Mouse (Mus musculus): ENCODE data around the gene Actg1. TPM values are rescaled to one million over a fixed set of nuclear protein-coding genes. Genes with fewer than 3 reads are reported as not detected.

The Actg1 gene
- polyA plus RNA-seq, 1 experiment from 2014 or later: 4,080 TPM

DNA sequence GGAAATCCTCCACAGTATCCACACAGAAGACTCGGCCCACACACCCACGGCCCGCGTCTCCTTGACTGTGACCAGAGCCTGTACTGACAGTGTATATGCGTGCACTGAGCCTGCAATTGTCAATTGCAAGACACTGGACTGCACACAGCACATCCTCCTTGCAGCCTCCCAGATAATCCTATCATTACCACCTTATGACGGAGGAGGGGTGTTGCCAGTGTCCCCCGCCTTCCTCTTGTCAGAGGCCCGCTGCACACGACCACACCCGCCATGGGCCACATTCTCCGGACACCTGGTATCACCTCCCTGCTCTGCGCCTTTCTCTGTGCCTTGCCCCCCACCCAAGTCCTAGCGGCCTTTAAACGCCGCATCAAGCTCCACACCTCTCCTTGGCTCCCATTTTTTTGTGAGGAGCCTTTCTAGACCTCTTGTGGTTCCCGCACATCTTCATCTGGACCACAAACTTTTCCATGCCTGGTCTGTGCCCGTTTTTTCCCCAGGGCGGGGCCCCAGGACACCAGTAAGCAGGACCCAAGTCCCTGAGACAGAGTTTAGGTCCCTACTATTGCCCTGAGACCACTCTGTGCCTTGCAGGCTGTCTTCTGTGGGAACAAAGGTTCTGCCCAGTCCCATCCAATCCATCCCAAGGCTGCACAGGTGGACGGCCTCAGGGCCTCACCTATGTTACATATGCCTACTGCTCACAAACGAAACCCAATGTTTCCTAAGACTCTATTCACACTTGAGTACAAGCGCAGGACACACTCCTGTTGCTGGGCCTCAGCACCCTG, 44.6 kb downstream of the Actg1 start:
- peaks cover 32% of the 10 kb centered on the region for H3K4me1 ChIP-seq (replicated peaks; ENCODE audit: control insufficient read depth, insufficient read depth, low read length)
- H3K36me3 ChIP-seq (replicated peaks; ENCODE audit: control insufficient read depth, insufficient read depth): no peaks in the 10 kb centered on the region
- H3K27me3 ChIP-seq (ENCODE audit: control insufficient read depth, insufficient read depth, low read length): no peaks in the 10 kb centered on the region
- peak overlapping the region; percentile 89; the same call in 1 of the 2 replicates for H3K4me2 ChIP-seq (replicated peaks)
- ATAC-seq (ENCODE audit: low FRiP score) (no peak), DNase-seq (ENCODE audit: low spot score) (no peak)
- no peaks in the 10 kb centered on the region for H3K9me3 ChIP-seq (ENCODE audit: control insufficient read depth, low read length)
- no peak overlapping the region for H3K4me3 ChIP-seq (replicated peaks; ENCODE audit: low read length)
- H3K27ac ChIP-seq: peak overlapping the region; percentile 91; the same call in 1 of the 2 replicates
- no peak overlapping the region for H3K9ac ChIP-seq
- 89% methylated on average over 21 of the region's 21 CpGs for WGBS

- ATAC-seq (ENCODE audit: low FRiP score) (no peak), DNase-seq (ENCODE audit: low spot score) (no peak)
- Histone ChIP-seq H3K4me3 (replicated peaks; ENCODE audit: low read length) (no peak overlapping the region), H3K9ac (no peak overlapping the region), H3K27ac (no peak overlapping the region), H3K4me2 (replicated peaks) (no peak overlapping the region), H3K27me3 (ENCODE audit: control insufficient read depth, insufficient read depth, low read length) (no peaks in the 10 kb centered on the region), H3K9me3 (ENCODE audit: control insufficient read depth, low read length) (no peaks in the 10 kb centered on the region), H3K4me1 (replicated peaks; ENCODE audit: control insufficient read depth, insufficient read depth, low read length) (peaks cover 32% of the 10 kb centered on the region), H3K36me3 (replicated peaks; ENCODE audit: control insufficient read depth, insufficient read depth) (no peaks in the 10 kb centered on the region)
- 76% methylated on average over 9 of the region's 9 CpGs for WGBS
Observed at GRCm38 (mm10) chr11:120303119-120303518, 45.2 kb downstream of the Actg1 start.

DNA sequence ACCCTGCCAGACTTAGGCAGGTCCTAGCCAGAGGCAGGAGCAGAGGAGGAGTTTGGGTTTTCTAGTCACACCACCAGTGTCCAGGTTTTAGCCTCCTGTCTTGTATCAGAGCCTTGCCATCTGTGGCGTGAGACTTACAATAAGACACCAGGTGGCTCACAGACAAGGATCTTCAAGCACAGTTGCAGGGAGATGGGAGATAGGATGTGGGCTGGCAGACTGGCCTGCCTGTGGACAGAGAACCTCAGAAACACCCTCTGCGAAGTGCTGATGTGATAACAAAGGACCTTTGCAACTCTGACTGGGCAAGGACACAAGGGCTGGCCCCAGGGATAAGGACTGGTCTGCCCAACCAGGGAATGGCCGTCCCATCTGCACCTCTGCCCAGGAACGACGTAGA, 48.9 kb downstream of the Actg1 start:
- H3K27me3 ChIP-seq (ENCODE audit: control insufficient read depth, insufficient read depth, low read length): no peaks in the 10 kb centered on the region
- no peak overlapping the region for H3K27ac ChIP-seq
- peaks cover 15% of the 10 kb centered on the region for H3K4me1 ChIP-seq (replicated peaks; ENCODE audit: control insufficient read depth, insufficient read depth, low read length)
- no peaks in the 10 kb centered on the region for H3K9me3 ChIP-seq (ENCODE audit: control insufficient read depth, low read length)
- DNase-seq (ENCODE audit: low spot score): no peak
- no peak for ATAC-seq (ENCODE audit: low FRiP score)
- H3K4me2 ChIP-seq (replicated peaks): no peak overlapping the region
- H3K36me3 ChIP-seq (replicated peaks; ENCODE audit: control insufficient read depth, insufficient read depth): no peaks in the 10 kb centered on the region
- 50% methylated on average over 5 of the region's 5 CpGs for WGBS
- H3K4me3 ChIP-seq (replicated peaks; ENCODE audit: low read length): no peak overlapping the region
- H3K9ac ChIP-seq: no peak overlapping the region

DNA sequence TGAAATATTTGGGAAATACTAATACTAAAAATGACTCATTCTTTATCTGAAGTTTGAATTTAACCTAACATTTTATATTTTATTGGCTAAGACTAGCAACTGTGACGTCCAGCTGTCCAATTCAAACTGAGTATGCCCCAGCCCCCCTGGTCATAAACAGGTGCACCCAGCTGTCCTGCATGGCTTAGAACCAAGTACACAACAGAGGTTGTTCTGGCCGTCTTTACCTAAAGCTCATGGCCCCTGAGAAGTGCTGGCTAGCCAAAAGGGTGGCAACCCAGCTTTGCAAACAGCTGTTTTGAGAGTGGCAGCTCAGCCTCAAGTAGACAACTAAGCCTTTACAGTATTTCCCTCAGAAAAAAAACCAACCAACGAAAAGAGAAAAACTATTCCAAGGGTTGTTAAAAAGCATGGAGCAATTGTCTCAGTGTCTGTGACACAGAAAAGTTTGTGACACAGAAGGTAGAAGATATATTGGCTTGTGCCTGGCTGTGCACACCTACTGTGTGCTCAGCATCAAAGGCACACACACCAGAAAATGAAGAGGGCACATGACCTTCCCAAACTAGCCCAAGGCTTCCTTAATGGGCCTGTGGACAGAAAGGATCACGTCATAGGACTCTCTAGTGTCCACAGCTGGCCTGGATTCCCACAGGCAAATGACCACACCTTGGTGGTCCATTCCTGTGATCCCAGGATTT, 49.8 kb downstream of the Actg1 start:
- 87% methylated on average over 4 of the region's 4 CpGs for WGBS
- peaks cover 18% of the 10 kb centered on the region; the same call in 1 of the 2 replicates for H3K4me1 ChIP-seq (replicated peaks; ENCODE audit: control insufficient read depth, insufficient read depth, low read length)
- H3K36me3 ChIP-seq (replicated peaks; ENCODE audit: control insufficient read depth, insufficient read depth): no peaks in the 10 kb centered on the region
- H3K9ac ChIP-seq: no peak overlapping the region
- no peak for DNase-seq (ENCODE audit: low spot score)
- H3K27me3 ChIP-seq (ENCODE audit: control insufficient read depth, insufficient read depth, low read length): no peaks in the 10 kb centered on the region
- no peaks in the 10 kb centered on the region for H3K9me3 ChIP-seq (ENCODE audit: control insufficient read depth, low read length)
- no peak overlapping the region for H3K27ac ChIP-seq
- H3K4me3 ChIP-seq (replicated peaks; ENCODE audit: low read length): no peak overlapping the region
- no peak overlapping the region for H3K4me2 ChIP-seq (replicated peaks)
- no peak for ATAC-seq (ENCODE audit: low FRiP score)

GRCm38 (mm10) chr11:120297767-120298166, 50.6 kb downstream of the Actg1 start:
- no peak overlapping the region for H3K4me2 ChIP-seq (replicated peaks)
- ATAC-seq (ENCODE audit: low FRiP score): no peak
- H3K27me3 ChIP-seq (ENCODE audit: control insufficient read depth, insufficient read depth, low read length): no peaks in the 10 kb centered on the region
- H3K36me3 ChIP-seq (replicated peaks; ENCODE audit: control insufficient read depth, insufficient read depth): no peaks in the 10 kb centered on the region; the same call in 1 of the 2 replicates
- 72% methylated on average over 7 of the region's 7 CpGs for WGBS
- H3K4me1 ChIP-seq (replicated peaks; ENCODE audit: control insufficient read depth, insufficient read depth, low read length): peaks cover 23% of the 10 kb centered on the region; the same call in 1 of the 2 replicates
- H3K9ac ChIP-seq: no peak overlapping the region
- H3K9me3 ChIP-seq (ENCODE audit: control insufficient read depth, low read length): no peaks in the 10 kb centered on the region
- no peak overlapping the region for H3K27ac ChIP-seq
- DNase-seq (ENCODE audit: low spot score): no peak
- no peak overlapping the region for H3K4me3 ChIP-seq (replicated peaks; ENCODE audit: low read length)

- 29% methylated on average over 13 of the region's 13 CpGs for WGBS
- no peak overlapping the region for H3K9ac ChIP-seq
- no peak overlapping the region for H3K4me3 ChIP-seq (replicated peaks; ENCODE audit: low read length)
- no peak overlapping the region for H3K27ac ChIP-seq
- no peak overlapping the region for H3K4me2 ChIP-seq (replicated peaks)
- ATAC-seq (ENCODE audit: low FRiP score): peak; percentile 34; the same call in 1 of the 2 replicates
- no peak for DNase-seq (ENCODE audit: low spot score)
- H3K9me3 ChIP-seq (ENCODE audit: control insufficient read depth, low read length): no peaks in the 10 kb centered on the region
- H3K4me1 ChIP-seq (replicated peaks; ENCODE audit: control insufficient read depth, insufficient read depth, low read length): peaks cover 23% of the 10 kb centered on the region; the same call in 1 of the 2 replicates
- no peaks in the 10 kb centered on the region; the same call in 1 of the 2 replicates for H3K36me3 ChIP-seq (replicated peaks; ENCODE audit: control insufficient read depth, insufficient read depth)
- no peaks in the 10 kb centered on the region for H3K27me3 ChIP-seq (ENCODE audit: control insufficient read depth, insufficient read depth, low read length)
Observed at GRCm38 (mm10) chr11:120296305-120297144, 51.8 kb downstream of the Actg1 start.

Small RNA genes within 50 kb of the gene (microRNA-seq; reads per million reads assigned to microRNA genes)
- gene Gm23419 (not detected), gene Mir6935 (3.1 reads per million, percentile 12 among the genes with 10 or more reads in this experiment)

Other genes starting within 250 kb of the Actg1 start
- gene Tepsin, start 249.8 kb downstream of the Actg1 start, polyA plus RNA-seq (2014; fragmentation: Nextera tagmentation; extraction: Ambion mirVana): 17.7 and 20.1 TPM in 2 replicates
- gene Ndufaf8, start 249.6 kb downstream of the Actg1 start, polyA plus RNA-seq (2014; fragmentation: Nextera tagmentation; extraction: Ambion mirVana): 47.5 and 62.8 TPM in 2 replicates
- 92.9 and 93.8 TPM in 2 replicates for gene Slc38a10, start 197.2 kb downstream of the Actg1 start, polyA plus RNA-seq (2014; fragmentation: Nextera tagmentation; extraction: Ambion mirVana)
- gene Bahcc1, start 115.6 kb downstream of the Actg1 start, polyA plus RNA-seq (2014; fragmentation: Nextera tagmentation; extraction: Ambion mirVana): 15.9 and 16.3 TPM in 2 replicates
- gene Fscn2, start 13.0 kb upstream of the Actg1 start, polyA plus RNA-seq (2014; fragmentation: Nextera tagmentation; extraction: Ambion mirVana): 1.6 and 2.2 TPM in 2 replicates
- 85.6 and 90.1 TPM in 2 replicates for gene Faap100, start 30.2 kb upstream of the Actg1 start, polyA plus RNA-seq (2014; fragmentation: Nextera tagmentation; extraction: Ambion mirVana)
- gene Nploc4, start 89.2 kb upstream of the Actg1 start, polyA plus RNA-seq (2014; fragmentation: Nextera tagmentation; extraction: Ambion mirVana): 37.4 and 39.3 TPM in 2 replicates
- not detected in 2 replicates for gene Tspan10, start 94.1 kb upstream of the Actg1 start, polyA plus RNA-seq (2014; fragmentation: Nextera tagmentation; extraction: Ambion mirVana)
- 0.40 TPM in 2 replicates for gene Pde6g, start 105.0 kb upstream of the Actg1 start, polyA plus RNA-seq (2014; fragmentation: Nextera tagmentation; extraction: Ambion mirVana)
- gene Oxld1, start 109.5 kb upstream of the Actg1 start, polyA plus RNA-seq (2014; fragmentation: Nextera tagmentation; extraction: Ambion mirVana): 11.4 and 12.4 TPM in 2 replicates
- 19.9 and 20.8 TPM in 2 replicates for gene Ccdc137, start 109.6 kb upstream of the Actg1 start, polyA plus RNA-seq (2014; fragmentation: Nextera tagmentation; extraction: Ambion mirVana)
- gene Arl16, start 119.1 kb upstream of the Actg1 start, polyA plus RNA-seq (2014; fragmentation: Nextera tagmentation; extraction: Ambion mirVana): 56.1 and 56.3 TPM in 2 replicates
- gene Mrpl12, start 136.1 kb upstream of the Actg1 start, polyA plus RNA-seq (2014; fragmentation: Nextera tagmentation; extraction: Ambion mirVana): 131 and 132 TPM in 2 replicates
- 28.5 and 29.8 TPM in 2 replicates for gene Slc25a10, start 143.3 kb upstream of the Actg1 start, polyA plus RNA-seq (2014; fragmentation: Nextera tagmentation; extraction: Ambion mirVana)
- 0.27 and 0.32 TPM in 2 replicates for gene Gcgr, start 182.2 kb upstream of the Actg1 start, polyA plus RNA-seq (2014; fragmentation: Nextera tagmentation; extraction: Ambion mirVana)
- 248 and 261 TPM in 2 replicates for gene Mcrip1, start 201.2 kb upstream of the Actg1 start, polyA plus RNA-seq (2014; fragmentation: Nextera tagmentation; extraction: Ambion mirVana)
- gene Ppp1r27, start 202.6 kb upstream of the Actg1 start, polyA plus RNA-seq (2014; fragmentation: Nextera tagmentation; extraction: Ambion mirVana): 0.29 TPM in 1 of 2 replicates, not detected in the other
- 295 and 326 TPM in 2 replicates for gene P4hb, start 224.7 kb upstream of the Actg1 start, polyA plus RNA-seq (2014; fragmentation: Nextera tagmentation; extraction: Ambion mirVana)
- 435 and 490 TPM in 2 replicates for gene Arhgdia, start 233.1 kb upstream of the Actg1 start, polyA plus RNA-seq (2014; fragmentation: Nextera tagmentation; extraction: Ambion mirVana)
- gene Alyref, start 249.8 kb upstream of the Actg1 start, polyA plus RNA-seq (2014; fragmentation: Nextera tagmentation; extraction: Ambion mirVana): 237 and 252 TPM in 2 replicates
- 227 and 229 TPM in 2 replicates for gene Anapc11, start 249.9 kb upstream of the Actg1 start, polyA plus RNA-seq (2014; fragmentation: Nextera tagmentation; extraction: Ambion mirVana)

Measured in hindbrain, embryonic 14.5 days (tissue).